7 mouse cellular contexts compared by ENCODE assay signal in the genomic region with DNA sequence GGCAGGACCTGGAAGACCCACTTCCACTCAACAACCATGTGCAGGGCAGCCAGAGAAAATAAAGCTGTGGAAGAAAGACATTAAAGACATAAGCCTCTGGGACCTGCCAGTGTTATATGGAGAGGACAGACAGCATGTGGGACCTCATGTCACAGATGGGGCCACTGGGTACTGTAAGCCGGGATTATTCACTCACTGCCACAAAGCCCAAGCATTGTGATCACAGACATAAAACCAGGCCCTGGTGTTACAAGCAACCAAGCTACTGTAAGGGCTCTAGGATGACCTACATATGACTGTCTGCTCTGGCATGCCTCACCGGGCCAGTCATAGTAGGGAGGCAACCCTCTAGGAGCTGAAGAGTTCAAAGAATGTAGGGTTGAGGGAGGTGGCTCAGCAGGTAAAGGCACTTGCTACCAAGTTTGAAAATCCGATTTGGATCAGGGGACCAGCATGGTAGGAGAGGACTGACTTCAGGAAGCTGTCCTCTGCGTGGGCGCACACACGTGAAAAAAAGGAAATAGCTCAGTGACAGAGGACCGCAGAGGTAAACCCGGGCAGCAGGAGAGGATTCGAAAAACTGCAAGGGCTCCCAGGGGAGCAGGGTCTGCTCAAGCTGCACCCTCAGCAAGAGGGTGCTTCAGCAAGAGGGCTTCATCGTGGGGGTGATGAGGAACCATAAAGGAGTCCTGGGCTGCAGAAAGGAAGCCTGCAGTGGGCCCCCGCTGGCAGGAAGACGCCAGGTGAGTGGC. TPM values are rescaled to one million over a fixed set of nuclear protein-coding genes. Genes with fewer than 3 reads are reported as not detected.
DNase-seq lines count a peak whose midpoint lies in the region; ATAC-seq and TF ChIP-seq lines count a peak whose summit lies in the region.

No protein-coding gene starts in this region.

- H3K4me2 ChIP-seq in lung, embryonic 15.5 days, result peak overlapping the region; percentile 93
- H3K4me2 ChIP-seq in heart, embryonic 16.5 days (ENCODE audit: low read depth, low read length), result peak overlapping the region; percentile 89
- peak overlapping the region; percentile 97 for H3K4me2 ChIP-seq in stomach, postnatal 0 days (replicated peaks; ENCODE audit: low read depth)

- no peak for ATAC-seq in lung, embryonic 15.5 days (ENCODE audit: borderline replicate concordance, extremely low read depth, low FRiP score, low TSS enrichment)
- no peak for ATAC-seq in heart, embryonic 16.5 days (replicated peaks; ENCODE audit: extremely low read depth, insufficient read depth, low FRiP score)
- ATAC-seq in stomach, postnatal 0 days (ENCODE audit: low FRiP score, low TSS enrichment), result 0 out of 2 replicates have a peak, but pooled peaks have one; percentile 25

- H3K27me3 ChIP-seq in lung, embryonic 15.5 days, result no peaks in the 10 kb centered on the region
- H3K27me3 ChIP-seq in heart, embryonic 16.5 days (ENCODE audit: control insufficient read depth, insufficient read depth, low read length), result no peaks in the 10 kb centered on the region
- no peaks in the 10 kb centered on the region for H3K27me3 ChIP-seq in stomach, postnatal 0 days (ENCODE audit: control insufficient read depth, insufficient read depth, low read length)

- WGBS in lung, embryonic 15.5 days, result 13% methylated on average over 12 of the region's 12 CpGs
- WGBS in heart, embryonic 16.5 days, result 7% methylated on average over 12 of the region's 12 CpGs
- WGBS in stomach, postnatal 0 days, result 9% methylated on average over 12 of the region's 12 CpGs

- TF ChIP-seq EP300 in stomach, postnatal 0 days (optimal IDR thresholded peaks at IDR 0.05), result no peak

- peak overlapping the region; percentile 95 for H3K4me3 ChIP-seq in lung, embryonic 15.5 days
- H3K4me3 ChIP-seq in heart, embryonic 16.5 days (ENCODE audit: low read length), result peak overlapping the region; percentile 87
- H3K4me3 ChIP-seq in stomach, postnatal 0 days (ENCODE audit: low read depth, low read length), result peak overlapping the region; percentile 95

- H3K9me3 ChIP-seq in lung, embryonic 15.5 days, result no peaks in the 10 kb centered on the region
- no peaks in the 10 kb centered on the region for H3K9me3 ChIP-seq in heart, embryonic 16.5 days (replicated peaks; ENCODE audit: control insufficient read depth, low read length)
- H3K9me3 ChIP-seq in stomach, postnatal 0 days (ENCODE audit: control insufficient read depth, low read length), result no peaks in the 10 kb centered on the region

- peak overlapping the region; percentile 56; the same call in 1 of the 2 replicates for H3K27ac ChIP-seq in lung, embryonic 15.5 days
- H3K27ac ChIP-seq in heart, embryonic 16.5 days (ENCODE audit: low read length), result peak overlapping the region; percentile 13
- peak overlapping the region; percentile 89 for H3K27ac ChIP-seq in stomach, postnatal 0 days (replicated peaks)

- peak overlapping the region; percentile 96 for H3K9ac ChIP-seq in lung, embryonic 15.5 days
- H3K9ac ChIP-seq in heart, embryonic 16.5 days (ENCODE audit: low read length), result peak overlapping the region; percentile 90
- peak overlapping the region; percentile 95 for H3K9ac ChIP-seq in stomach, postnatal 0 days (ENCODE audit: low read length)

- peaks cover 9% of the 10 kb centered on the region; the same call in 1 of the 2 replicates for H3K36me3 ChIP-seq in lung, embryonic 15.5 days
- H3K36me3 ChIP-seq in heart, embryonic 16.5 days (ENCODE audit: control insufficient read depth, insufficient read depth), result peaks cover 5% of the 10 kb centered on the region; the same call in 1 of the 2 replicates
- H3K36me3 ChIP-seq in stomach, postnatal 0 days (ENCODE audit: control insufficient read depth, insufficient read depth, low read length), result peaks cover 11% of the 10 kb centered on the region

- H3K4me1 ChIP-seq in lung, embryonic 15.5 days, result peaks cover 20% of the 10 kb centered on the region
- peaks cover 31% of the 10 kb centered on the region for H3K4me1 ChIP-seq in heart, embryonic 16.5 days (ENCODE audit: control insufficient read depth, insufficient read depth, low read length)
- peaks cover 6% of the 10 kb centered on the region; the same call in 1 of the 2 replicates for H3K4me1 ChIP-seq in stomach, postnatal 0 days (replicated peaks; ENCODE audit: control insufficient read depth, insufficient read depth)

- DNase-seq in lung, postnatal 25 days (ENCODE audit: low spot score), result no peak
- peak; percentile 41 for DNase-seq in brain, adult 2 months (ENCODE audit: low read depth, low spot score)
- DNase-seq in lung, postnatal 36 days, result peak; percentile 57
- DNase-seq in stomach, postnatal 0 days (ENCODE audit: low spot score), result no peak
- no peak for DNase-seq in embryo, embryonic 10 days (ENCODE audit: low spot score)

- no peak for TF ChIP-seq CTCF in stomach, postnatal 0 days (IDR thresholded peaks at IDR 0.05; ENCODE audit: low read depth)

RNA-seq across cellular contexts. Expression of a gene that starts 0.8 kb away (rescaled TPM):
- 122 and 133 TPM in 2 replicates for polyA plus RNA-seq in lung, embryonic 15.5 days (2015; fragmentation: Nextera tagmentation; extraction: Ambion mirVana)
- 79.5 and 91.7 TPM in 2 replicates for polyA plus RNA-seq in heart, embryonic 16.5 days (2015; fragmentation: Nextera tagmentation; extraction: Ambion mirVana)
- 92.5 and 103 TPM in 2 replicates for polyA plus RNA-seq in stomach, postnatal 0 days (2015; fragmentation: Nextera tagmentation; extraction: Ambion mirVana)

RNA-seq across cellular contexts. Expression of a gene that starts 12.2 kb away (rescaled TPM):
- 10.1 and 10.2 TPM in 2 replicates for polyA plus RNA-seq in lung, embryonic 15.5 days (2015; fragmentation: Nextera tagmentation; extraction: Ambion mirVana)
- polyA plus RNA-seq in heart, embryonic 16.5 days (2015; fragmentation: Nextera tagmentation; extraction: Ambion mirVana), result 5.8 and 6.0 TPM in 2 replicates
- polyA plus RNA-seq in stomach, postnatal 0 days (2015; fragmentation: Nextera tagmentation; extraction: Ambion mirVana), result 8.3 and 8.4 TPM in 2 replicates

RNA-seq across cellular contexts. Expression of a gene that starts 13.4 kb away (rescaled TPM):
- 79.0 and 84.8 TPM in 2 replicates for polyA plus RNA-seq in lung, embryonic 15.5 days (2015; fragmentation: Nextera tagmentation; extraction: Ambion mirVana)
- 60.1 and 68.4 TPM in 2 replicates for polyA plus RNA-seq in heart, embryonic 16.5 days (2015; fragmentation: Nextera tagmentation; extraction: Ambion mirVana)
- polyA plus RNA-seq in stomach, postnatal 0 days (2015; fragmentation: Nextera tagmentation; extraction: Ambion mirVana), result 67.8 and 77.3 TPM in 2 replicates

RNA-seq across cellular contexts. Expression of a gene that starts 13.4 kb away (rescaled TPM):
- 9.1 TPM in 2 replicates for polyA plus RNA-seq in lung, embryonic 15.5 days (2015; fragmentation: Nextera tagmentation; extraction: Ambion mirVana)
- 3.5 and 4.0 TPM in 2 replicates for polyA plus RNA-seq in heart, embryonic 16.5 days (2015; fragmentation: Nextera tagmentation; extraction: Ambion mirVana)
- 4.1 and 4.3 TPM in 2 replicates for polyA plus RNA-seq in stomach, postnatal 0 days (2015; fragmentation: Nextera tagmentation; extraction: Ambion mirVana)

RNA-seq across cellular contexts. Expression of a gene that starts 16.5 kb away (rescaled TPM):
- polyA plus RNA-seq in lung, embryonic 15.5 days (2015; fragmentation: Nextera tagmentation; extraction: Ambion mirVana), result 3.2 and 5.1 TPM in 2 replicates
- polyA plus RNA-seq in heart, embryonic 16.5 days (2015; fragmentation: Nextera tagmentation; extraction: Ambion mirVana), result 2.2 and 2.8 TPM in 2 replicates
- polyA plus RNA-seq in stomach, postnatal 0 days (2015; fragmentation: Nextera tagmentation; extraction: Ambion mirVana), result 1.4 and 1.7 TPM in 2 replicates

Comparison
In these comparisons a context has a peak if more than half of its experiments do, and no peak if none do; other contexts are left out.
1. DNase-seq: peak in brain, adult 2 months (single experiment) and lung, postnatal 36 days (single experiment); none in lung, postnatal 25 days (single experiment), stomach, postnatal 0 days (single experiment) and embryo, embryonic 10 days (single experiment).
2. H3K27ac ChIP-seq: peak in every context shown above with its lines; median percentile 89 in stomach, postnatal 0 days; 56 in lung, embryonic 15.5 days; 13 in heart, embryonic 16.5 days.
3. Peak in every context shown above with its lines, with median percentiles within 50 percentile points of each other: H3K4me2 ChIP-seq, H3K4me3 ChIP-seq and H3K9ac ChIP-seq.